Mouse (Mus musculus) adrenal gland, adult 18-20 months (tissue): Measurements from ENCODE around the gene Cbfb. TPM values are rescaled to one million over a fixed set of nuclear protein-coding genes. Genes with fewer than 3 reads are reported as not detected.

Experiments
- DNase-seq, 2 experiments: peaks; one replicate each; pipeline ENCODE4 v3.0.0; 2021 to 2022; ENCODE audit warnings: low spot score in 2 of 2
- total RNA-seq, 2 experiments: library from RNA; stranded (reverse); gene quantifications; 1 replicate in 1 of 2; 2 replicates in 1 of 2; pipeline ENCODE4 v1.2.3; 2021

The Cbfb gene
- total RNA-seq, 2 experiments from 2014 or later = 89.7 to 105 TPM

GRCm38 (mm10) chr8:105237442-105238142 lies 67.1 kb downstream of the Cbfb start:
- no peak for DNase-seq

- DNase-seq = no peak
Measured at GRCm38 (mm10) chr8:105241016-105241415, 70.5 kb downstream of the Cbfb start.

DNA sequence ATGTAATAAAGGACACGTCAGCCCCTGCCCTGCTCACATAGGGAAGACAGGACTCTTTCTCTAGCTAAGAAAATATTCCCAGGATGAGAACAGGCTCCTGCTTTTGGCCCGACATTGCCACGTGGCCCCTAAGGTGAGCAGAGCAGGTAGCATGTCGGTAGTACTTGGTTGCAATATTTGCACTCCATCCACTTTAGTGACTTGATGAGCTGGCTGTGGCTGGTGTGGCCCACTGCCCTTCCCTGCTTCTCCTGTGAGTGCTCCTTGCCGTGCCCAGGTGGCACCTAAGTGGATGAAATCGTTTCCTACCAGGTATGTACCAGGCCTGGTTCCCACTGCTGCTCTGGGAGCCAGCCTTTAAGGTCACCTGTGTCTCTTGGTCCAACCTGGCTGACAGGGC lies 81.5 kb downstream of the Cbfb start:
- DNase-seq = no peak

GRCm38 (mm10) chr8:105252680-105253537 lies 82.4 kb downstream of the Cbfb start:
- no peak for DNase-seq

DNA sequence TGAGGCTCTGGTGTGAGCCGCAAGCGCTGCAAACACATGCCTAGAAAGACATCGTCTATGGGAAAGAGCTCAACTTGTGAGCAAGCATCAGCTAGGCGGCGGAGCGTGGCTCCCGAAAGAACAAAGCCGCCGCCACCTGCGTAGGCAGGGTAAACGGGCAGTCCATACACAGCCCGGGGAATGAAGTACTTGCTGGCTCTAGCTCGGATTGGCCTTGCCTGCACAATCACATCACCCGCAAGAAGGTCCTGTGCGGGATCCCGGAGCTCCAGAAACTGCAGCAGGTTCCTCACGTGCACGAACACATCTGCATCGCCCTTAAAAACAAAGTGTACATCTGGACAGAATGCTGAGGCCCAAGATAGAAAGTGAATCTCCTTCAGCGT lies 83.3 kb downstream of the Cbfb start:
- no peak for DNase-seq

GRCm38 (mm10) chr8:105254152-105254965 lies 83.9 kb downstream of the Cbfb start:
- DNase-seq = peak; percentile 86 to 92

DNA sequence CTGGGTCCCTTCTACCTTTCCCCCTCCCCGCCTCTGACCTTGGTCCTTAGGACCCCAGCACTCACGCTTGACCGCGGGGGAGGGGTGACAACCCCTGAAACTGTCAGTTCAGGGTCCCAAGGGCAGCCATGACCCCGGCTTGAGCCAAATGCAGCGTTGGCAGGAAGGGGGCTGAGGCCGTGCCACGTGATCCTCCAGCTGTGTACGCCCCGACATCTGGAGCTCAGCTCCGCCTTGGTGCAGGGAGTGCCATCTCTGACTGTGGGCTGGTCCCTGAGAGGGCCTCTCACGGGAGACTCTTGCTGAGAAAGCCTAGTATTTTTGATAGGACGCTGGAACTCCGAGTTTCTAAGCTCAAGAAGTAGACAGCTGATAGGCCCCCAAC lies 84.5 kb downstream of the Cbfb start, which contains the start of gene B3gnt9:
Gene B3gnt9 (minus strand): TSS at position 188 of the 385 bp plus-strand sequence.
- DNase-seq = peak in 1 of 2 experiments; percentile 42

- DNase-seq = no peak
Measured at GRCm38 (mm10) chr8:105257318-105258114, 87.0 kb downstream of the Cbfb start.

DNA sequence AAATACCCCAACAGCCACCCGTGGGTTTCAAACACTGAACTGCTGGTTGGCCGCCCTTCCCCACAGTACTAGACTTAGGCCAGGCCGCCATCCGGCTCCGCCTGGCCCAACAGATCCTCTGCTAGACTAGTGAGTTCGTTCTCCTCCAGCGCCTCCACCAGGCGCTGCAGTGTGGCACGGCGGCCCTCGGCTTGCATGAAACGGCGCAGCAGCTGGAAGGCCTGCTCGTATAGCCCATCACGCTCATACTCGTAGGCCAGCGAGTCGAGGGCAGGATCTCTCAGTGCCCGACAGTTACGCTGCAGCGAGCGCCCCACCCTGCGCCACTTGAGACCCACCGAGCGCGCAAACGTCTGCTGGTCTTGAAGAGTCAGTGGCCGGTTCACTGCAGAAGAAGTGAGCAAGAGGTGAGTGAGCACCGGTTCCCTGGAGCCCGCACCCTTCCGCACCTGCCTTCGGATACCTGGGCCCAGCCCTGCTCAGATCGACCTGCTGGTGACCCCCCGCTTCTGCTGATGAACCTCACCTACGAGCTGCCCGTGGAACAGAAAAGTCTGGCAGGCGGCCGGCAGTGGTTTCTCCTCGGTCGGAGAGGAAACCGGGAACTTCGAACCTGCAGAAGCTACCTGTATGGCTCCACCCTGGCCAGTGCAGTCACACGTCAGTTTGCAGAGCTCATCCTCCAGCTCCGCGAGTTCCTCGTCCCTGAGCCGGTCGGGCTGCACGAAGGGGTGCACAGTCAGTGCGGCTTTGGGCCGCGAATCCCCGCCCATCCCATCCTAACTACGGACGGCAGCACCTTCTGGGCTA lies 88.6 kb downstream of the Cbfb start:
- DNase-seq = no peak

DNA sequence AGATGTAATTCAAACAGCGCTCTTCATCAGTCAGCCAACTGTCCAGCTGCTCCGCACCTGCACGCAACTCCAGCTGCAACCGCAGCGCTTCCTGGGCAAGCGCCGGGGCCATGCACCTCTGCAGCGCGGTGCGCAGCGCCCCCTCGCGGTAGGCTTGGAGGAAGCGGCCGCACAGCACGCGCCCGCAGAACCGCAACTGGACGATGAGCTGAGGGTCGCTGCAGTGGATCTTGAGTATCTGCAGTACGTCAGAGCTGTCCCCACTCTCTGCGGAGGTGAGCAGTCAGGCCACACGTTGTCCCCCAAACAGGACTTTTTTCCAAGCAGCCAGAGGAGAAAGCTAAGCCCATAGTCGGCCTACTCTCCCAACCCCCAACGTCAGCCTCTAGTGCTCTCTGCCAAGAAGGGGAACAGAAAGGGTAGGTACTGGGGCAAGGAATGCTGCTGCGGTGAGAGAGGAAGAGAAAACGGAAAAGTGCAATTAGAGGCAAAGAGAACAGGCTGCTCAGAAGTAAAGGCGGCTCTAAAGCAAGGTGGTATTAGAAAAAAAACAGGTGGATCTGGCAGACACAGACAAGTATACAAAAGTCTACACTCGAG lies 89.3 kb downstream of the Cbfb start:
- peak; percentile 73 to 84 for DNase-seq

DNA sequence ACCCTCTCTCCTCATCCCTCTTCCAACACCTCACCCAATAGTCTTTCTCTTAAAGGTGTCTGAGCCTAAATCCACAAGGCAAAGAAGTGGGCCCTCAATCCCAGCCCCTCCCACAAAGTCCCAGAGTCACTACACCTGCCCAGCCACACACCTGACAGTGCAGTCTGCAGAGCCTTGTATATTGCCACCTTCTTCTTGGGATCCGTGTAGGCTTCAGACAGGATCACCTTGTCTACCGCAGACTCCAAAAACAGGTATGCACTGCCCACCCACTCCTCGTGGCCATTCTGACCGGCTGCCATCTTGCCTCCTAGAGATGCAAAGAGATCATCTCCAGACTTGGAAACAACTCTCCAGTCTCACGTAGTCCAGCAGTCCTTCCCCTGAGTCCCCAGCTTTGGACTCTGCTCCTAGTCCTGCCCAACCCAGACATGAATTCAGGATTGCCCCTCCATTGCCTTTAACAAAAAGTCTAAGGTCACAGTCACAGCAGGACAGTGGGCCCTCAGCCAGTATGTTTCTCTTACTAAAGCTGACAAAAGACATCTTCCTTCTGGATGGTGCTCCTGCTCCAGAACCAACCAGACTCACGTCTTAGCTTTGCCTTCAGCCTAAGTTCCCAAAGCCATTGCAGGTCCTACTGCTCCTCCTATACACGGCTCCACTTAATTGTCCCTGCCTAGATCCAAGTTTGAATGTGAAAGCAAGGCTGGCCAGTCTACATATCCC lies 90.1 kb downstream of the Cbfb start:
- DNase-seq = no peak

GRCm38 (mm10) chr8:105261326-105261980 lies 91.0 kb downstream of the Cbfb start:
- DNase-seq = no peak

DNA sequence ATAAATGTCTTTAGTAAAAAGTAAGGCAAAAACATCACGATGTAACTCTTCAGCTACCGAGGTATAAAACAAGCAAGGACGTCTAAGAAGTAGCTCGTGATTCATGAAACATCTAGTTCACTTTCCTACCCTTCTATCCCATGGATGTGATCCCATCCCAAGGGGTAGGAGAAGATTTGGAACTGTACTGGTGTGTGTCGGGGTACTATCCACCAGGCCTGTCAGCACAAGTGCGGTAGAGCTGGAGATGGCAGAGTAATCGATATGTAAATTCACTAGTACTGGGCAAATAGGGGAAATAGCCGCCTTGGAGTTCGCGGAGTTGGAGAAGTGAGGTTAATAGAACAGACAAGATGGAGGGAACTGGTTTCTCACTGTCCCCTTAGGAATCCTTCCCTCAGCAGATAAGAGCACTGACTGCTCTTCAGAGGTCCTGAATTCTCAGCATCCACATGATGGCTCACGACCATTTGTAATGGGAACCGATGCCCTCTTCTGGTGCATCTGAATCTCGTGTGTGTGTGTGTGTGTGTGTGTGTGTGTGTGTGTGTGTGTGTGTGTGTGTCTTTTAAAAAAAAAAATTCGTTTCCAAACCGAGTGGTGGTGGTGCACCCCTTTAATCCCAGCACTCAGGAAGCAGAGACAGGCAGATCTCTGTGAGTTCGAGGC lies 92.9 kb downstream of the Cbfb start:
- DNase-seq = no peak

- DNase-seq = peak; percentile 78 to 79
Measured at GRCm38 (mm10) chr8:105264024-105264982, 93.8 kb downstream of the Cbfb start, which contains the start of the genes Tradd and Fbxl8. Gene Tradd, minus strand, starts transcription at chr8:105264609. Gene Fbxl8, plus strand, starts transcription at chr8:105264648.

GRCm38 (mm10) chr8:105265128-105265527 lies 94.7 kb downstream of the Cbfb start:
- no peak for DNase-seq

DNA sequence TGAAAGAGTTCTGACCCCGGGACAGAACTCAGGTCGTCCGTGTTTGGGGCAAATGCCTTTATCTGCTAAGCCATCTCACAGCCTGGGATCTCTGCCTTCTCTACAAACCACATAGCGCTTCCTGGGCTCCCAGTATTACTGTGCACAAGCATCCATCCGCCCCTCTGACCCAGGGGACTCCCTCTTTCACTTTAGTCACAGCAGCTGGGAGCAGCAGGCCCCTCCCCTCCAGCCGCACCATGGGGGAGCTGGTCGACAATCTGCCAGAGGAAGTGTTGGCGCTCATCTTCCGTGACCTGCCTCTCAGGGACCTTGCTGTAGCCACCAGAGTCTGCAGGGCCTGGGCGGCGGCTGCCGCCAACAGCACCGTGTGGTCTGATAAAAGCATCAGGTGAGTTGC lies 96.3 kb downstream of the Cbfb start:
- DNase-seq = no peak
